16 mouse cellular contexts compared by ENCODE assay signal in genomic region chr6:129208891-129209519, GRCm38 (mm10). TPM values are rescaled to one million over a fixed set of nuclear protein-coding genes. Genes with fewer than 3 reads are reported as not detected.
DNase-seq lines count a peak whose midpoint lies in the region; ATAC-seq lines count a peak whose summit lies in the region.
"Had no signal": no experiment of that assay in that cellular context is flagged by ENCODE, and none has a peak within 500 bp of the region (broad histone marks: within the 10 kb centered on the region; RNA-seq: fewer than 3 reads in every experiment).

No protein-coding gene starts in this region.

- peak; percentile 68 for ATAC-seq in monocyte, adult 5-6 weeks (replicated peaks; ENCODE audit: insufficient number of reproducible peaks, low FRiP score, low TSS enrichment, poor library complexity, severe bottlenecking)

- peak; percentile 66 for DNase-seq in kidney, adult 9 months
- DNase-seq in kidney, postnatal 14 days = no peak
- peak; percentile 54 for DNase-seq in CD4-positive helper T cell, adult 2 months (ENCODE audit: low read depth, low spot score)
- peak; percentile 71 for DNase-seq in adipocyte (ENCODE audit: low spot score)
- no peak for DNase-seq in layer of hippocampus, postnatal 36 days
- no peak for DNase-seq in heart, adult 18-20 months
- DNase-seq: cerebellum, adult 8-10 months; gastrocnemius, postnatal 10 days; heart, postnatal 10 days; kidney, postnatal 10 days; left cerebral cortex, postnatal 4 days; liver, embryonic 13.5 days; retina, postnatal 1 day; right cerebral cortex, postnatal 4 days had no signal

RNA-seq across cellular contexts. Expression of gene Clec2d, which starts 28.6 kb away (rescaled TPM):
- total RNA-seq in monocyte, adult 5-6 weeks (2017) = 222 to 328 TPM (median 282 TPM) in 3 replicates
- total RNA-seq in layer of hippocampus, postnatal 36 days (2021) = 1 to 10 TPM; 5.7 to 9.8 TPM
- 10 to 100 TPM; 32.0 to 46.1 TPM for total RNA-seq in heart, adult 18-20 months (2021)
- total RNA-seq: G1E had no signal

Comparison
In these comparisons a context has a peak if more than half of its experiments do, and no peak if none do; other contexts are left out.
1. DNase-seq: peak in kidney, adult 9 months (single experiment), CD4-positive helper T cell, adult 2 months (single experiment) and adipocyte (single experiment); none in kidney, postnatal 14 days (single experiment), layer of hippocampus, postnatal 36 days (0 of 2) and heart, adult 18-20 months (0 of 2).